Mouse (Mus musculus) liver, embryonic 14.5 days (tissue): ENCODE measurements around the gene 4930568D16Rik.

ENCODE experiments used
- CTCF ChIP-seq: IDR thresholded peaks from 2 replicates; pipeline ENCODE4 v1.5.1; 2016; ENCODE audit warnings: antibody characterized with exemption, low read depth, control low read depth
- EP300 ChIP-seq: IDR thresholded peaks from 2 replicates; pipeline ENCODE4 v1.6.1; 2016; ENCODE audit warnings: antibody characterized with exemption, low read depth

DNA sequence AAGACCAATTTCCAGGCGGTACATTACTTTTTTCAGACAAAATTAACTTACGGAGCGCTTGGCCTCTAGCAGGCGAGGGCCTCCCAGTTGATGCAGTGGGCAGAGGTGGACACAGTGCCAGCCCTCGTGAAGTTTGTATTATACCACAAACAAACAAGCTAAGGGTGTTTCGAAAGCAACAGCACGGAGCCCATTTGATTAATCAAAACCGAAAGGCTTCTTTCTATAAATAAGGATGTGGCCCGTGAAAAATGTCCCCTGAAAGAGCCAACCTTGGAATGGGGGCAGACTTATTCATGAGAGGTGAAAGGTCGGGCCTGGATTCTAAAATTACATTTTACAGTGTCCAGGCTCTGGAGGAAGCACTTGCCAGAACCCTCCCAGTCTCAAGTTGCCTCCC lies 30.1 kb downstream of the 4930568D16Rik start:
- TF ChIP-seq CTCF (no peak), EP300 (no peak)
